Mouse (Mus musculus) ES-E14 (cell line): ENCODE data around the gene Ubxn10. TPM values are rescaled to one million over a fixed set of nuclear protein-coding genes. Genes with fewer than 3 reads are reported as not detected.
A peak's percentile ranks its signal among the peaks of the same experiment; 100 is the strongest.

ENCODE experiments used
- DNase-seq: peaks from one replicate; pipeline ENCODE4 v3.0.0-alpha.2; 2013; ENCODE audit warnings: low read depth, low spot score
- H3K27ac ChIP-seq: 2 replicates; pipeline ENCODE4 v1.5.1; 2012; ENCODE audit warnings: low read depth, mild to moderate bottlenecking, low read length, moderate library complexity, mixed read lengths; ENCODE audit not compliant: poor library complexity, insufficient read depth, severe bottlenecking
- H3K36me3 ChIP-seq: 2 replicates; pipeline ENCODE4 v1.6.1; 2012; ENCODE audit warnings: mild to moderate bottlenecking, low read length, moderate library complexity, mixed read lengths; ENCODE audit not compliant: control insufficient read depth, poor library complexity, insufficient read depth, severe bottlenecking
- H3K4me1 ChIP-seq, 2 experiments: fragments of 150-350 bp in 1 of 2; sonication (generic) in 1 of 2; 2 replicates each; pipeline ENCODE4 v1.6.1; 2012; ENCODE audit warnings: low read length in 2 of 2, mild to moderate bottlenecking in 1 of 2, mixed read lengths in 1 of 2; ENCODE audit not compliant: control insufficient read depth in 2 of 2, insufficient read depth in 2 of 2, poor library complexity in 1 of 2
- H3K4me3 ChIP-seq, 2 experiments: fragments of 150-350 bp in 1 of 2; sonication (generic) in 1 of 2; 2 replicates each; pipeline ENCODE4 v1.5.1; 2012; ENCODE audit warnings: low read length in 2 of 2, low read depth in 1 of 2, mild to moderate bottlenecking in 1 of 2, mixed read lengths in 1 of 2; ENCODE audit not compliant: insufficient read depth in 1 of 2, poor library complexity in 1 of 2, severe bottlenecking in 1 of 2
- H3K9ac ChIP-seq: 2 replicates; pipeline ENCODE4 v1.6.1; 2012; ENCODE audit warnings: low read depth, mild to moderate bottlenecking, low read length, mixed read lengths; ENCODE audit not compliant: poor library complexity, insufficient read depth, severe bottlenecking
- H3K9me3 ChIP-seq: fragments of 150-350 bp; sonication (generic); 2 replicates; pipeline ENCODE4 v1.6.1; 2012; ENCODE audit warnings: low read depth, mild to moderate bottlenecking, low read length; ENCODE audit not compliant: control insufficient read depth, insufficient read depth
- CHD2 ChIP-seq: IDR thresholded peaks from 2 replicates; pipeline ENCODE4 v1.6.1; 2014; ENCODE audit warnings: mild to moderate bottlenecking, low read depth, low read length, inconsistent platforms
- HCFC1 ChIP-seq: IDR thresholded peaks from 2 replicates; pipeline ENCODE4 v1.6.1; 2012; ENCODE audit warnings: low read length, inconsistent platforms, borderline replicate concordance; ENCODE audit not compliant: insufficient read depth
- MAFK ChIP-seq: IDR thresholded peaks from 2 replicates; pipeline ENCODE4 v1.6.1; 2014; ENCODE audit warnings: mild to moderate bottlenecking, low read depth, low read length, inconsistent platforms; ENCODE audit not compliant: insufficient read depth
- ZC3H11A ChIP-seq: IDR thresholded peaks from 2 replicates; pipeline ENCODE4 v1.6.1; 2012; ENCODE audit warnings: low read depth, mild to moderate bottlenecking, inconsistent platforms, low read length, borderline replicate concordance
- ZNF384 ChIP-seq: IDR thresholded peaks from 2 replicates; pipeline ENCODE4 v1.6.1; 2012; ENCODE audit warnings: low read depth, low read length, inconsistent platforms
- in situ Hi-C, 2 experiments: fragments of 600-800 bp; cut with MboI; formaldehyde crosslinking; loops; one replicate each; pipeline ENCODE4 v1.15.1; 2025; ENCODE audit warnings: low sequenced_read_pairs in 2 of 2, inconsistent platforms in 1 of 2; ENCODE audit not compliant: unreplicated experiment in 2 of 2
- total RNA-seq: library from RNA; depleted of rRNA; stranded (reverse); fragments of 300-350 nt; gene quantifications from 2 replicates; pipeline ENCODE4 v1.2.3, GENCODE M21; 2012

The Ubxn10 gene
- total RNA-seq, 1 experiment: 1.1 TPM

DNA sequence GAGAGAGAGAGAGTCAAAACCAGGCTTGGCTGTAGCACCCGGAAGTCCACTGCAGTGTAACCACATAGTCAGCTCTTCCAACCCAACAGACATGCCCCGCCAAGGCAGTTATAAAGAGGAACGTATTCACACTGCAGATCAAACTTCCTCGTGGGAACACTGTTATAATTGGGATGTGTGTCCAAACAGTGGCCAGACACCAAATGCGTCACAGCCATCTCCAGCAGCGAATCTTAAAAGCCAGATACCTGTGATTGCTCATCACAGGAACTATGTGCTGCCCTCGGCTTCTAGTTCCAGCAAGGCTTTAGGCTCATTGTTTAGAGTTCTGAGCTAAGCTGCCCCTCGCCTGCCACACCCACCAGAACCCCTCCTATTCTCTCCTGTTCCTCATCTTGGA, 34.4 kb downstream of the Ubxn10 start:
- H3K27ac ChIP-seq: peak overlapping the region; percentile 47; the same call in 1 of the 2 replicates
- no peak for TF ChIP-seq ZC3H11A
- TF ChIP-seq CHD2: no peak
- no peak for TF ChIP-seq HCFC1
- no peak for TF ChIP-seq MAFK
- no peak for TF ChIP-seq ZNF384
- no peaks in the 10 kb centered on the region for H3K36me3 ChIP-seq
- peaks cover 3 to 25% of the 10 kb centered on the region in 2 experiments; a peak in 3 of 4 replicates for H3K4me1 ChIP-seq
- no peak overlapping the region for H3K4me3 ChIP-seq
- no peak for DNase-seq
- in situ Hi-C loops: loop anchor here in 1 of 2 experiments (10.0 kb wide), 1 partner anchor 258 kb away; no protein-coding TSS in a partner anchor
- no peaks in the 10 kb centered on the region for H3K9me3 ChIP-seq
- H3K9ac ChIP-seq: no peak overlapping the region

DNA sequence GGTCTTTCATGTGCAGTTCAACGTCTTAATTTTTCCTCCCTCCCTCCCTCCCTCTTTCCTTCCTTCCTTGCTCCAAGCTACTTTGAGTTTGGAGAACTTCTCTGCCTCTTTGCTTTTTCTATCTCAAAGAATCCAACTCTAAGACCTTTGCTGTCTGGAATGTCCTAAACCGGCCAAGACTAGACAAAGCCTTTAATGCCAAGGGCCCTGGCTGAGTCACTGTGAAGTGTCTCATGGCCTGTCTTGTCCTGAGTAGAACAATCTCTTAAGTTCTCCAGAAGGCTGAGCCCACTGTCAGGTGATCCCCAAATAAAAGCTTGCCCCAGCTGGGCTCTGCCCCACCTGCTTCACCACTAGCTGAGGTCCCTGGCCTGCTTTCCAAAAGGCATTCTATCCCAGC, 34.9 kb downstream of the Ubxn10 start:
- DNase-seq: no peak
- no peak for TF ChIP-seq ZC3H11A
- TF ChIP-seq CHD2: no peak
- TF ChIP-seq HCFC1: no peak
- no peak for TF ChIP-seq ZNF384
- no peak for TF ChIP-seq MAFK
- peaks cover 3 to 27% of the 10 kb centered on the region in 2 experiments; a peak in 3 of 4 replicates for H3K4me1 ChIP-seq
- H3K4me3 ChIP-seq: no peak overlapping the region
- in situ Hi-C loops: loop anchor here in 1 of 2 experiments (10.0 kb wide), 1 partner anchor 257 kb away; no protein-coding TSS in a partner anchor
- no peaks in the 10 kb centered on the region for H3K9me3 ChIP-seq
- H3K9ac ChIP-seq: no peak overlapping the region
- peak overlapping the region; percentile 47 for H3K27ac ChIP-seq
- H3K36me3 ChIP-seq: no peaks in the 10 kb centered on the region

DNA sequence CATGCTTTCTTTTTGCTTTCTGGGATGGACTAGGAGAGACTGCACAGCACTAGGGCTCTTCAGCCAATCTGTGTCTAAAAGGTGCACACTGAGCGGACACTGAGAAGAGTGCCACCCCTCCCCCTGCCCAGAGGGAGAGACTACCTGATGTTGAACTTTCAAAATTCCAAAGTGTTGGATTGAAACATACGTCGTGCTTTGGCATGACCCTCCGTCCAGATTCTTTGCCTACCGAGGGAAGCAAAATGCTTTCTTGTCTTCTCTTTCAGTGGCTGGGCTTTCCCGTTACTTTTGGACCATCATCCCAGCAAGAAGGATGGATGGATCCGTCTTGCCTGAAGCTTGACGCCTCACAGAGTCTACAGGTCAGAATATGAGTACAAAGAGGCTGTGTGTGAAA, 35.9 kb downstream of the Ubxn10 start:
- H3K4me1 ChIP-seq: peaks cover 3 to 24% of the 10 kb centered on the region in 2 experiments; a peak in 3 of 4 replicates
- H3K9ac ChIP-seq: peak overlapping the region; percentile 47
- DNase-seq: no peak
- no peak for TF ChIP-seq ZC3H11A
- no peak for TF ChIP-seq MAFK
- no peak for TF ChIP-seq CHD2
- TF ChIP-seq ZNF384: no peak
- TF ChIP-seq HCFC1: no peak
- no peaks in the 10 kb centered on the region for H3K9me3 ChIP-seq
- in situ Hi-C loops: loop anchor here in 1 of 2 experiments (10.0 kb wide), 1 partner anchor 256 kb away; no protein-coding TSS in a partner anchor
- no peaks in the 10 kb centered on the region for H3K36me3 ChIP-seq
- H3K27ac ChIP-seq: peak overlapping the region; percentile 82
- no peak overlapping the region for H3K4me3 ChIP-seq

DNA sequence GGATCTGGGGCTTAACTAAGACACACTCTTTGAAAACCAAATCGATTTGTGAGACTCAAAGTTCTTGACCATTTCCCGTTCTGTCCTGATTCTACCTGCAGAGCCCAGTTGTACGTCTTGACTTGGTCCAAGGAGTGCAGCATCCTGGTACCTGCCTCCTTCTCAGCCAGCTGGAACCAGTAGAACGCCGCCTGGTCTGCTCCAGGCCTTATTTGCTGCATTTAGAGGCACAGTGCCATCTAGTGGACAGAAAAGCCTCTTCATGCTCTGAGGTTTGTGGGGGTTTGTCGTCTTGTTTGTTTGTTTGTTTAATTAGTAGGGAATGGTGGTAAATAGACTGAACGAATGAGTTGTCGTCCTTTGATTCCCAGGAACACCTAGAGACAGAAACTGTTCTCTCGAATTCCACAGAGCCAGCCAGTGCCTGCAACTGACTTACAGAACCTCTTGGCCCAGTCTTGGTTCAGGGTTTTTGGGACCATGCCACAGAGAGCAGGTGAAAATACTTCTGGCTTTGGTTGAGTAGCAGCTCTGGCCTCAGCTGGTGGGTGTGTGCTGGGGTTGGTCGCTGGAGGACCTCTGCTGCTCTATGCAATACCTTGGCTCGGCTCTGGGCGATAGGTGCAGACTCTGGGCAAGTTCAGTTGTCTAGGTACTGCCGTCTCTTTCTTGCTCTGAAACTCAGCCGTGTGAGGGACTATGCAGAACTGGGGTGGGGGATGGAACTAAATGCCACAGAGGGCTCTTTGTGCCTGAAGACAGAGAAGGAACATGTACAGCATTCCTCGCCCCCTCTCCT, 36.6 kb downstream of the Ubxn10 start:
- peak overlapping the region; percentile 82 for H3K27ac ChIP-seq
- DNase-seq: no peak
- H3K9me3 ChIP-seq: no peaks in the 10 kb centered on the region
- H3K4me1 ChIP-seq: peaks cover 3 to 24% of the 10 kb centered on the region in 2 experiments; a peak in 3 of 4 replicates
- H3K36me3 ChIP-seq: no peaks in the 10 kb centered on the region
- peak overlapping the region; percentile 37; the same call in 1 of the 2 replicates for H3K9ac ChIP-seq
- in situ Hi-C loops: loop anchor here in 1 of 2 experiments (10.0 kb wide), 1 partner anchor 256 kb away; no protein-coding TSS in a partner anchor
- no peak for TF ChIP-seq CHD2
- TF ChIP-seq ZC3H11A: peak; percentile 20; the same call in 1 of the 2 replicates
- no peak overlapping the region for H3K4me3 ChIP-seq
